Mouse (Mus musculus) cerebellum, adult 2 months (tissue): ENCODE results near the gene Ccdc92b.

ENCODE experiments used
- CTCF ChIP-seq: fragments of 200-500 bp; IDR thresholded peaks from 2 replicates; pipeline ENCODE4 v1.5.1; 2011; ENCODE audit warnings: low read depth, mild to moderate bottlenecking, control low read depth, low read length, moderate library complexity, borderline replicate concordance; ENCODE audit not compliant: insufficient read depth
- POLR2A ChIP-seq: fragments of 200-500 bp; IDR thresholded peaks from 2 replicates; pipeline ENCODE4 v1.6.1; 2011; ENCODE audit warnings: low read length, control low read depth, borderline replicate concordance; ENCODE audit not compliant: insufficient read depth

- no peak for TF ChIP-seq CTCF
- TF ChIP-seq POLR2A: no peak
Observed at GRCm38 (mm10) chr11:74650576-74651100, 31.2 kb downstream of the Ccdc92b start.
